Mouse (Mus musculus) kidney, adult 10 weeks (tissue): ENCODE data around the gene Pcnx3. TPM values are rescaled to one million over a fixed set of nuclear protein-coding genes. Genes with fewer than 3 reads are reported as not detected.

Source experiments
- polyA plus RNA-seq: library from polyadenylated mRNA; stranded (reverse); fragments of 350-450 nt; fragmentation: Illumina TruSeq; extraction: RNeasy Lipid Tissue Mini Kit (QIAGEN cat#74804); gene quantifications from one replicate; pipeline ENCODE4 v1.2.3, GENCODE M21; 2014; ENCODE audit warnings: low read depth, low replicate concordance

Pcnx3 gene
- polyA plus RNA-seq = 0.16 TPM

GRCm38 (mm10) chr19:5688200-5689087 is at the start of gene Pcnx3, which contains the start of gene Map3k11:
Gene Pcnx3 (minus strand): TSS chr19:5688908.
Gene Map3k11 (plus strand): TSS chr19:5688742.

GRCm38 (mm10) chr19:5729444-5729815 is 40.7 kb upstream of the Pcnx3 start, which contains the start of gene Fam89b:
Gene Fam89b (minus strand): TSS chr19:5729653.

GRCm38 (mm10) chr19:5725767-5726515 is 37.2 kb upstream of the Pcnx3 start, which contains the start of gene Ehbp1l1:
Gene Ehbp1l1 (minus strand): TSS chr19:5726317.

GRCm38 (mm10) chr19:5704163-5704800 is 15.6 kb upstream of the Pcnx3 start, which contains the start of gene Kcnk7:
Gene Kcnk7 (plus strand): TSS chr19:5704367.

GRCm38 (mm10) chr19:5662981-5663913 is 25.5 kb downstream of the Pcnx3 start, which contains the start of gene Sipa1:
Gene Sipa1 (minus strand): TSS chr19:5663707.

GRCm38 (mm10) chr19:5637069-5638047 is 51.4 kb downstream of the Pcnx3 start, which contains the start of gene Rela:
Gene Rela (plus strand): TSS chr19:5637483.

Other genes with a start within 250 kb of the Pcnx3 start
- not detected for gene Fosl1, start 241.4 kb downstream of the Pcnx3 start, polyA plus RNA-seq
- 0.81 TPM for gene Ccdc85b, start 231.0 kb downstream of the Pcnx3 start, polyA plus RNA-seq
- gene Fibp, start 228.3 kb downstream of the Pcnx3 start, polyA plus RNA-seq = 3.6 TPM
- not detected for gene Ctsw, start 220.4 kb downstream of the Pcnx3 start, polyA plus RNA-seq
- not detected for gene Efemp2, start 215.0 kb downstream of the Pcnx3 start, polyA plus RNA-seq
- 0.69 TPM for gene Mus81, start 200.5 kb downstream of the Pcnx3 start, polyA plus RNA-seq
- gene Cfl1, start 198.5 kb downstream of the Pcnx3 start, polyA plus RNA-seq = 142 TPM
- not detected for gene 1700020D05Rik, start 185.1 kb downstream of the Pcnx3 start, polyA plus RNA-seq
- gene Snx32, start 178.4 kb downstream of the Pcnx3 start, polyA plus RNA-seq = 0.36 TPM
- gene Ovol1, start 128.3 kb downstream of the Pcnx3 start, polyA plus RNA-seq = 2.4 TPM
- gene Ap5b1, start 120.9 kb downstream of the Pcnx3 start, polyA plus RNA-seq = not detected
- gene Rnaseh2c, start 87.0 kb downstream of the Pcnx3 start, polyA plus RNA-seq = 2.0 TPM
- gene Kat5, start 78.7 kb downstream of the Pcnx3 start, polyA plus RNA-seq = 18.3 TPM
- 0.89 TPM for gene Rela, start 51.4 kb downstream of the Pcnx3 start, polyA plus RNA-seq
- 0.20 TPM for gene Sipa1, start 25.2 kb downstream of the Pcnx3 start, polyA plus RNA-seq
- gene Map3k11, start 166 bp downstream of the Pcnx3 start, polyA plus RNA-seq = 0.40 TPM
- not detected for gene Kcnk7, start 15.5 kb upstream of the Pcnx3 start, polyA plus RNA-seq
- gene Ehbp1l1, start 37.4 kb upstream of the Pcnx3 start, polyA plus RNA-seq = 1.3 TPM
- gene Fam89b, start 40.7 kb upstream of the Pcnx3 start, polyA plus RNA-seq = not detected
- gene Ltbp3, start 52.0 kb upstream of the Pcnx3 start, polyA plus RNA-seq = 2.1 TPM
- gene Scyl1, start 82.5 kb upstream of the Pcnx3 start, polyA plus RNA-seq = 0.53 TPM
- 2.8 TPM for gene Frmd8, start 186.4 kb upstream of the Pcnx3 start, polyA plus RNA-seq
- 4.5 TPM for gene Slc25a45, start 188.9 kb upstream of the Pcnx3 start, polyA plus RNA-seq
- 0.20 TPM for gene Tigd3, start 205.2 kb upstream of the Pcnx3 start, polyA plus RNA-seq
- gene Dpf2, start 224.1 kb upstream of the Pcnx3 start, polyA plus RNA-seq = 5.4 TPM
- 1.9 TPM for gene Cdc42ep2, start 235.9 kb upstream of the Pcnx3 start, polyA plus RNA-seq